ENCODE assay signal across 8 mouse cellular contexts in the genomic region with DNA sequence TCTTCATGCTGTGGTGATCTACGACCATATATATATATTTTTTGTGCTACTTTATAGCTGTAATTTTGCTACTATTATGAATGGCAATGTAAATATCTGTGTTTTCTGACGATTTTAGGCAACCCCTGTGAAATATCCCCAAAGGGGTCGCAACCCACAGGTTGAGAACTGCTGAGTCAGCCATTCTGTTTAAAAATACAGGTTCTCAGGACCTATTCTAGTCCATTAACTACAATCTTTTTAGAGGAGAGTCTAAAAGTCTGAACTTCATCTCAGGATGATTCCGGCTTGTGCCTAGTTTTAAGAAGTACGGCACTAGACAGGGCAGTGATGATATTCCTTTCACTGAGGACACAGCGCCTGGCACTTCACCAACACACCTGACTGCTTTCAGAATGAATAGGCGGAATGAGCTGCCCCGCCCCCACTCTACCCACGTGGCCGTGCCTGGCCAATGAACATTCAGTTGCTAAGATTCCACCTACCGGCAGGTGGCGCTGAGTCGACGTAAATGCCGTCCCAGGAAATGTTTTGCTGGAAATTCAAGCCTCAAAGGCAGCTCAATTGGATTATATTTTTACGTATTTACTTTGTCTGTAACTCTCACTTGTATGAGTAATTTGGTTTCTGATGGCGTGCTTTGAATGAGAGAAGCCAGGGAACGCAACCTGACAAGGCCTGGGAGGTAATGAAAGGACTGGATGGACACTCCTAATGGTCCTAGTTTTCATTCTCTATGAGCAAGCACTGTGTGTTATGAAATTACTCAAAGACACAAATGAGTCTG. TPM values are rescaled to one million over a fixed set of nuclear protein-coding genes. Genes with fewer than 3 reads are reported as not detected.
A peak's percentile ranks its signal among the peaks of the same experiment; 100 is the strongest.
DNase-seq lines count a peak whose midpoint lies in the region; ATAC-seq lines count a peak whose summit lies in the region.

No protein-coding gene starts in this region.

- peak; percentile 84 for ATAC-seq in inflammation-experienced regulatory T-cells, adult 6 months
- ATAC-seq in megakaryocyte progenitor cell, adult 5-6 weeks (replicated peaks; ENCODE audit: poor library complexity): peak; percentile 75

- intact Hi-C loops in gastrocnemius, postnatal 14 days (cut with DNase I; ENCODE audit: low total_unique reads): loop anchor here (10.0 kb wide), 1 partner anchor 291 kb away; no protein-coding TSS in a partner anchor
- intact Hi-C loops in left cerebral cortex, postnatal 10 days (cut with DNase I): loop anchor here (2.0 to 10.0 kb wide), 3 partner anchors 191 to 439 kb away; a partner anchor contains a TSS

- peak; percentile 94 for DNase-seq in adrenal gland, adult 18-20 months (ENCODE audit: low spot score in 2 of 2)
- DNase-seq in embryo, embryonic 10.5 days (ENCODE audit: low spot score): peak; percentile 95
- DNase-seq in gastrocnemius, postnatal 14 days: peak; percentile 90
- DNase-seq in left cerebral cortex, postnatal 10 days (ENCODE audit: extremely low spot score in 1 of 2, low spot score in 2 of 2): peak; percentile 87 to 93
- DNase-seq in right cerebral cortex, postnatal 10 days (ENCODE audit: low spot score in 2 of 2): peak; percentile 90 to 93
- DNase-seq in urinary bladder, postnatal 14 days (ENCODE audit: low spot score): peak; percentile 95

RNA-seq across cellular contexts. Expression of a gene that starts 16.0 kb away (rescaled TPM):
- 100 to 1,000 TPM; 132 to 214 TPM for total RNA-seq in adrenal gland, adult 18-20 months (2021)
- 10 to 100 TPM; 54.4 to 54.5 TPM for total RNA-seq in gastrocnemius, postnatal 14 days (2021)
- 10 to 100 TPM; 13.7 to 24.2 (median 17.2) TPM for polyA plus RNA-seq in inflammation-experienced regulatory T-cells, adult 6 months (2017; shearing (Covaris generic))
- total RNA-seq in left cerebral cortex, postnatal 10 days (2021): 10 to 100 TPM; 43.5 to 46.5 TPM
- total RNA-seq in megakaryocyte progenitor cell, adult 5-6 weeks (2015): 41.5 and 50.1 TPM in 2 replicates
- 22.3 and 29.4 TPM in 2 replicates for total RNA-seq in megakaryocyte progenitor cell, adult 5-6 weeks (2017)

RNA-seq across cellular contexts. Expression of a gene that starts 37.4 kb away (rescaled TPM):
- total RNA-seq in adrenal gland, adult 18-20 months (2021): 10 to 100 TPM; 18.5 to 28.8 TPM
- total RNA-seq in gastrocnemius, postnatal 14 days (2021): 10 to 100 TPM; 11.2 to 12.9 TPM
- 10 to 100 TPM; 21.7 to 27.0 (median 22.1) TPM for polyA plus RNA-seq in inflammation-experienced regulatory T-cells, adult 6 months (2017; shearing (Covaris generic))
- total RNA-seq in left cerebral cortex, postnatal 10 days (2021): 10 to 100 TPM; 19.6 to 19.8 TPM
- total RNA-seq in megakaryocyte progenitor cell, adult 5-6 weeks (2015): 29.0 and 36.9 TPM in 2 replicates
- total RNA-seq in megakaryocyte progenitor cell, adult 5-6 weeks (2017): 55.3 and 76.6 TPM in 2 replicates

Comparison
In these comparisons a context has a peak if more than half of its experiments do, and no peak if none do; other contexts are left out.
1. Peak in every context shown above with its lines: DNase-seq and ATAC-seq.